Mouse (Mus musculus): ENCODE results near the gene Slc30a3. TPM values are rescaled to one million over a fixed set of nuclear protein-coding genes. Genes with fewer than 3 reads are reported as not detected.
A peak's percentile ranks its signal among the peaks of the same experiment; 100 is the strongest.
"Not testable (repeated sequence)": the region's sequence is repeated elsewhere in the genome, so short reads cannot be mapped to it uniquely, and the experiment has no call there.

The Slc30a3 gene
- polyA plus RNA-seq, 2 experiments = 0.26 to 0.41 TPM

DNA sequence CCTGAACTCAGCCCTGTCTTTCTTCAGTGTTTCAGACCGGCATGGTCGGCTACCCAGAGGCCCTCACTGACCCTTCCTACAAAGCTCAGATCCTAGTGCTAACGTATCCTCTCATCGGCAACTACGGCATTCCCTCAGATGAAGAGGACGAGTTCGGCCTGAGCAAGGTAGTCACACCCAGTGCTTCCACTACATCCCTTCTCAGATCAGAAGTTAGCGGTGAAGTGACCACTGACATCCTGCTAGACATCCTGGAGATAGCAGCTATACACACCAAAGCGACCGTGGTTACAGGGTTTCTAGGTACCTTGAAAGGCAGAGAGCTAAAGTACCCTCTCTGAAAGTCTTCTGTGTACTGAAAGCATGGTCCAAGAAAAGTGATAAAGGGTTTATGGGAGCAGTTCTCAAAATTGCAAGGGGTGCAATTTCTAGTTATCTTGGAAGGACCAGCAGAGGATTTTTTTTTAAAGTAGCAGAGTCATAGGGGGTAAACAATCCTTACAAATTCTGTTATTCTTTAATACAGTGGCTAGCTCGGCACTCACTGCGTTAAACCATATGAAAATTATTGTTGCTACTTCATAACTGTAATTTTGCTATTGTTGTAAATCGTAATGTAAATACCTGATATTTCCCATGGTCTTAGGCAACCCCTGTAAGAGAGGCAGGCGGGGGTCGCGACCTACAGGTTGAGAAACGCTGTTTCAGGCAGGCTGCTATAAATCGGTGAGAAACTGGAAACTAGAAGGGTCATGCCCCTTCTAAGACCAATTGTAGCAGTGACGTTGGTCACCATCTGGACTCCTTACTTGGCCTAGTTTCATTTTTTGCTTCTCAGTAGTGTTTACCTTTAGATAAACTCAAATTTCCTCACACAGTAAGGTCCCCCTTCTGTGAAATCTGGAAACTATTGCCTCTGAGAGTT, 52.6 kb downstream of the Slc30a3 start:
- no peaks in the 10 kb centered on the region for H3K9me3 ChIP-seq (ENCODE audit: control insufficient read depth, low read length)
- H3K9ac ChIP-seq (replicated peaks) = peak overlapping the region; percentile 72
- H3K4me3 ChIP-seq (ENCODE audit: insufficient read depth in 1 of 2, low read depth in 2 of 2, low read length in 2 of 2) = peak overlapping the region; percentile 76 to 77
- 14% methylated on average over 19 of the region's 19 CpGs for WGBS (ENCODE audit: insufficient replicate concordance)
- ATAC-seq (ENCODE audit: insufficient read depth) = peak; percentile 8; the same call in 1 of the 2 replicates
- peaks cover 10 to 12% of the 10 kb centered on the region in 2 experiments for H3K4me1 ChIP-seq (replicated peaks; ENCODE audit: control insufficient read depth in 2 of 2, insufficient read depth in 2 of 2, low read length in 1 of 2)
- peaks cover 10% of the 10 kb centered on the region for H3K36me3 ChIP-seq (replicated peaks; ENCODE audit: control insufficient read depth, insufficient read depth, low read depth)
- no peaks in the 10 kb centered on the region for H3K27me3 ChIP-seq (ENCODE audit: control insufficient read depth, insufficient read depth, low read length)
- TF ChIP-seq CTCF (IDR thresholded peaks at IDR 0.05; ENCODE audit: low read depth) (no peak), EP300 (IDR thresholded peaks at IDR 0.05; ENCODE audit: low read depth) (no peak)
- H3K4me2 ChIP-seq (ENCODE audit: low read depth) = peak overlapping the region; percentile 96
- H3K27ac ChIP-seq = peak overlapping the region; percentile 6; the same call in 1 of the 2 replicates
- peak in 1 of 3 experiments; percentile 9 for DNase-seq (ENCODE audit: low read depth in 3 of 3, low spot score in 3 of 3)

DNA sequence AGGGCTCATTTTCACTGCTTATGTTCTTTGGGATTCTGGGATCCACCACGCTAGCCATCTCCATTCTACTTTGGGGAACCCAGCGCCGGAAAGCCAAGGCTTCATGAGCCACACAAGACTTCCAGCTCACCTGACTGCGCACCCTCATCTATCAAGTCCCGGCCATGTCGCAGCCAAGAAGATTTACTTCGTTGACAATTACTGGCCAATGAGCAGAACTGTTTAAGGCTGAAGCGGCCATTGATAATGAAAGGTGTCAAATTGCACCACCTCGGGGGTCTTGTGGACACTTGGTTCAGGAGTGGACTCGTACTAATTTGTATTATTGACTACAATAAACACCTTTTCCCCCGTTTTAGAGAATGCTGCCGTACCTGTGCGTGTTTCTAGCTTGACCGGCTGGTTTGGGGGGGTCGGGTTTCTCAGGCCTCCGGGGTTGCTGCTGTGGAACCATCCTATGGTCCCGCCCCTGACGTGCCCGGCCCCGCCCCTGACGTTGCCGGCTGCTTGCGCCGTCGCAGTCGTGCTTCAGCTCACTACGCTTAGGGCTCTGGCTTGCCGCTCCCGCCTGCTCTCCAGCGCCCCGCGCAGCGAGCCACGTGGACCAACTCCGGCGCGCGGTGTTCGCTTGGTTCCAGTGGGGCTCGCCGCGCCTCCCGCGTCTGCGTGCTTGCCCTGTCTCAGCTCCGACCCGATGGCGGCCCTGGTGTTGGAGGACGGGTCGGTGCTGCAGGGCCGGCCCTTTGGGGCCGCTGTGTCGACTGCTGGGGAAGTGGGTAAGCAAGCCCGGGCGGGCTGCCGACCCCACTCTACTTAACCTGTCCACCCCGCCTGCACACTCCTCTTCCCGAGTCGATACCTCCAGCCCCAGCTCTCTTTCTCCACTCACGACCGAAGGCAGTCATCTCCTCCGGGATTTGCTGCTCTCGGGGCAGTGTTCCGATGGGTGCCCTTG, 53.5 kb downstream of the Slc30a3 start, which contains the start of gene Cad:
Gene Cad, plus strand, starts transcription at position 520 of the 955 bp plus-strand sequence.
- TF ChIP-seq EP300 (IDR thresholded peaks at IDR 0.05; ENCODE audit: low read depth) (no peak), CTCF (IDR thresholded peaks at IDR 0.05; ENCODE audit: low read depth) (peak; percentile 37)

DNA sequence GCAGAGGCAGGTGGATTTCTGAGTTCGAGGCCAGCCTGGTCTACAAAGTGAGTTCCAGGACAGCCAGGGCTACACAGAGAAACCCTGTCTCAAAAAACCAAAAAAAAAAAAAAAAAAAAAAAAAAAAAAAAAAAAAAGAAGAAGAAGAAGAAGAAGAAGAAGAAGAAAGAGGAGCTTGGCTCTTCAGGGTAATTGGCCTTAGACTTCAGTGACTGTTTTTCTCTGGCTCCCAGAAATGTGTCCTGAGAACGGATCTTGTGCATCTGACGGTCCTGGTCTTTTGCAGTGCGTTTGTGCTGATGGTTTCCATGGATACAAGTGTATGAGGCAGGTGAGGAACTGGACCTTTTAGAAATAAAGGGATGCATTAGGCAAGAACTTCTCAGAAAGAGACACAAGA, 54.3 kb downstream of the Slc30a3 start:
- peak overlapping the region; percentile 58; the same call in 1 of the 2 replicates for H3K27ac ChIP-seq
- peak overlapping the region; percentile 72 for H3K9ac ChIP-seq (replicated peaks)
- not testable (repeated sequence) for H3K27me3 ChIP-seq (ENCODE audit: control insufficient read depth, insufficient read depth, low read length); H3K9me3 ChIP-seq (ENCODE audit: control insufficient read depth, low read length); H3K36me3 ChIP-seq (replicated peaks; ENCODE audit: control insufficient read depth, insufficient read depth, low read depth); DNase-seq (ENCODE audit: low read depth in 3 of 3, low spot score in 3 of 3); ATAC-seq (ENCODE audit: insufficient read depth)
- peak overlapping the region; percentile 64 to 77 for H3K4me3 ChIP-seq (ENCODE audit: insufficient read depth in 1 of 2, low read depth in 2 of 2, low read length in 2 of 2)
- peaks cover 10 to 12% of the 10 kb centered on the region in 2 experiments for H3K4me1 ChIP-seq (replicated peaks; ENCODE audit: control insufficient read depth in 2 of 2, insufficient read depth in 2 of 2, low read length in 1 of 2)
- 68% methylated on average over 4 of the region's 4 CpGs for WGBS (ENCODE audit: insufficient replicate concordance)
- peak overlapping the region; percentile 96 for H3K4me2 ChIP-seq (ENCODE audit: low read depth)

More for the DNA sequence above, 53.5 kb downstream of the Slc30a3 start, which contains the start of gene Cad:
- Histone ChIP-seq H3K9ac (replicated peaks) (peak within 1 kb of the TSS; percentile 72), H3K9me3 (ENCODE audit: control insufficient read depth, low read length) (no peaks in the 10 kb centered on the region), H3K4me1 (replicated peaks; ENCODE audit: control insufficient read depth in 2 of 2, insufficient read depth in 2 of 2, low read length in 1 of 2) (peaks cover 10 to 12% of the 10 kb centered on the region in 2 experiments), H3K4me2 (ENCODE audit: low read depth) (peak within 1 kb of the TSS; percentile 96), H3K27ac (peak within 1 kb of the TSS; percentile 58; the same call in 1 of the 2 replicates), H3K4me3 (ENCODE audit: insufficient read depth in 1 of 2, low read depth in 2 of 2, low read length in 2 of 2) (peak within 1 kb of the TSS; percentile 76 to 77), H3K36me3 (replicated peaks; ENCODE audit: control insufficient read depth, insufficient read depth, low read depth) (peaks cover 7% of the 10 kb centered on the region; the same call in 1 of the 2 replicates), H3K27me3 (ENCODE audit: control insufficient read depth, insufficient read depth, low read length) (no peaks in the 10 kb centered on the region)
- peak; percentile 78 to 84 (median 83) for DNase-seq (ENCODE audit: low read depth in 3 of 3, low spot score in 3 of 3)
- WGBS (ENCODE audit: insufficient replicate concordance) = 2% methylated on average over 64 of the region's 64 CpGs
- ATAC-seq (ENCODE audit: insufficient read depth) = peak; percentile 98

DNA sequence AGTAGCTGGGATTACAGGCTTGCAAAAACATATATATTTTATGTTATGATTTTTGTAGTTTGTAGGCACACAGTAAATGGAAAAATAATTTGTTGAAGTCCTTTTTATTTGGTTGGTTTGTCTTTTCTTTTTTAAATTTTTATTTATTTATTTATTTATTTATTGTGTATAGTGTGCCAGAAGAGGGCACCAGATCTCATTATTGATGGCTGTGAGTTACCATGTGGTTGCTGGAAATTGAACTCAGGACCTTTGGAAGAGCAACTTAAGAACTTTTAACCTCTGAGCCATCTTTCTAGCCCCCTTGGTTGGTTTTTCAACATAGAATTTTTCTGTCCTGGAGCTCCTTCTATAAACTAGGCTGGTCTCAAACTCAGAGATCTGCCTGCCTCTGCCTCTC, 57.6 kb downstream of the Slc30a3 start:
- no peak overlapping the region for H3K4me2 ChIP-seq (ENCODE audit: low read depth)
- no peak overlapping the region for H3K4me3 ChIP-seq (ENCODE audit: insufficient read depth in 1 of 2, low read depth in 2 of 2, low read length in 2 of 2)
- no peak overlapping the region for H3K9ac ChIP-seq (replicated peaks)
- H3K36me3 ChIP-seq (replicated peaks; ENCODE audit: control insufficient read depth, insufficient read depth, low read depth) = no peaks in the 10 kb centered on the region
- no peaks in the 10 kb centered on the region for H3K9me3 ChIP-seq (ENCODE audit: control insufficient read depth, low read length)
- DNase-seq (ENCODE audit: low read depth in 3 of 3, low spot score in 3 of 3) (no peak), ATAC-seq (ENCODE audit: insufficient read depth) (no peak)
- TF ChIP-seq CTCF (IDR thresholded peaks at IDR 0.05; ENCODE audit: low read depth) = no peak
- no peak for TF ChIP-seq EP300 (IDR thresholded peaks at IDR 0.05; ENCODE audit: low read depth)
- H3K27me3 ChIP-seq (ENCODE audit: control insufficient read depth, insufficient read depth, low read length) = no peaks in the 10 kb centered on the region
- peaks cover 12 to 14% of the 10 kb centered on the region in 2 experiments for H3K4me1 ChIP-seq (replicated peaks; ENCODE audit: control insufficient read depth in 2 of 2, insufficient read depth in 2 of 2, low read length in 1 of 2)
- H3K27ac ChIP-seq = no peak overlapping the region

Measured in liver, embryonic 14.5 days (tissue).